Mouse (Mus musculus): Measurements from ENCODE around the gene Slc6a16.

- no peak for TF ChIP-seq CTCF (IDR thresholded peaks at IDR 0.05; ENCODE audit: low read depth, low read length)
- TF ChIP-seq POLR2A (IDR thresholded peaks at IDR 0.05; ENCODE audit: extremely low read depth, insufficient read depth, low read length), result no peak
Observed at GRCm38 (mm10) chr7:45208260-45208659, 32.6 kb upstream of the Slc6a16 start.

Data from liver, adult 2 months (tissue).